Mouse (Mus musculus) megakaryocyte, embryonic 14.5 days (primary cell): ENCODE data around the gene Mrpl55.

Source experiments
- FLI1 ChIP-seq: IDR thresholded peaks from 2 replicates; pipeline ENCODE4 v1.6.1; 2012; ENCODE audit warnings: low read length, inconsistent platforms, mixed read lengths
- GATA1 ChIP-seq: IDR thresholded peaks from 3 replicates; pipeline ENCODE4 v1.6.1; 2012; ENCODE audit warnings: mixed read lengths, low read length, inconsistent platforms, borderline replicate concordance

- TF ChIP-seq GATA1: no peak
- no peak for TF ChIP-seq FLI1
These were observed 7.3 kb downstream of the Mrpl55 start for GRCm38 (mm10) chr11:59209580-59209979.
